Mouse (Mus musculus): ENCODE data around the gene Clcn3.

- no peak for TF ChIP-seq GATA1 (IDR thresholded peaks at IDR 0.05; ENCODE audit: low read length)
- TF ChIP-seq TAL1 (IDR thresholded peaks at IDR 0.05; ENCODE audit: low read length), result no peak
Measured at GRCm38 (mm10) chr8:60982701-60983687, at the start of gene Clcn3.

All from erythroblast, embryonic 14.5 days (primary cell).